Mouse (Mus musculus) gastrocnemius, adult 2 months (tissue): Measurements from ENCODE around the gene Nanp. TPM values are rescaled to one million over a fixed set of nuclear protein-coding genes. Genes with fewer than 3 reads are reported as not detected.

Experiments
- DNase-seq: peaks from one replicate; pipeline ENCODE4 v3.0.0; 2022
- H3K27ac ChIP-seq: fragments of 200-600 bp; 2 replicates; pipeline ENCODE4 v1.8.1; 2022; ENCODE audit warnings: mild to moderate bottlenecking
- H3K4me3 ChIP-seq: fragments of 200-600 bp; 2 replicates; pipeline ENCODE4 v1.8.1; 2022; ENCODE audit warnings: mild to moderate bottlenecking, moderate library complexity
- CTCF ChIP-seq: fragments of 200-600 bp; IDR thresholded peaks from 2 replicates; pipeline ENCODE4 v1.8.1; 2022; ENCODE audit warnings: antibody characterized with exemption, mild to moderate bottlenecking, moderate library complexity
- intact Hi-C: fragments of 180-260 bp; cut with DNase I; formaldehyde crosslinking; loops from one replicate; pipeline ENCODE4 v1.15.1; 2025
- total RNA-seq, 2 experiments: library from RNA; stranded (reverse); gene quantifications; 2 replicates each; pipeline ENCODE4 v1.2.3; 2021

Nanp gene
- total RNA-seq, 2 experiments from 2014 or later, result 2.6 to 3.8 TPM

DNA sequence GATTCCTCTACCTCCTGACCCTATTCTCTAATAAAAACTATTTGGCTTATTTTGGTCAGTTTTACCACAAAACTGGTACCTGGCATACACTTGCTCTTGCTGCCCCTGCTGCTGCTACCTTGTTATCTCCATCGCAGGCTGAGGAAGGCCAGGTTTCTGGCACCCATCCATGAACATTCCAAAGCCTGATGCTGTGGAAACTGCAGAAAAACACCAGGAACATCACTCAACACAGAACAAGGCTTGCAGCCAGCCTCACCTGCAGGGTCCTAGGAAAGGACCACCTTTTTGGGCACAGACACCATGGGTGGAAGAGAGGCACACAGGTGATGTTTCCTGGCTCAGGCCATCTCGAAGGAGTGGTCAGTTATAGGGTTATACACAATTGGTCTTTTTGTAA is 48.7 kb downstream of the Nanp start:
- intact Hi-C loops, result no loop called here
- no peak overlapping the region for H3K27ac ChIP-seq
- no peak for TF ChIP-seq CTCF
- no peak for DNase-seq
- H3K4me3 ChIP-seq, result no peak overlapping the region

DNA sequence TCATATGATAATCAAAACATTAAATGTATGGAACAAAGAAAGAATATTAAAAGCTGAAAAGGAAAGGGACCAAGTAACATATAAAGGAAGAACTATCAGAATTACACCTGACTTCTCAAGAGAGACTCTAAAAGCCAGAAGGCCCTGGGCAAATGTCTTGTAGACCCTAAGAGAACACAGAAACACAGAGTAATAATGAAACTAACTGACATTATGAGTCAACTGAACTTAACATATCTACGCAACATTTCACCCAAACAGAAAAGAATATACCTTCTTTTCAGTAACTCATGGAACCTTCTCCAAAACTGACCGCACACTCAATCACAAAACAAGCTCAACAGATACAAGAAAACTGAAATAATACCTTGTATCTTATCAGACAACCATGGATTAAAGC is 53.8 kb downstream of the Nanp start:
- no peak for TF ChIP-seq CTCF
- Histone ChIP-seq H3K27ac (no peak overlapping the region), H3K4me3 (no peak overlapping the region)
- intact Hi-C loops, result no loop called here
- no peak for DNase-seq

DNA sequence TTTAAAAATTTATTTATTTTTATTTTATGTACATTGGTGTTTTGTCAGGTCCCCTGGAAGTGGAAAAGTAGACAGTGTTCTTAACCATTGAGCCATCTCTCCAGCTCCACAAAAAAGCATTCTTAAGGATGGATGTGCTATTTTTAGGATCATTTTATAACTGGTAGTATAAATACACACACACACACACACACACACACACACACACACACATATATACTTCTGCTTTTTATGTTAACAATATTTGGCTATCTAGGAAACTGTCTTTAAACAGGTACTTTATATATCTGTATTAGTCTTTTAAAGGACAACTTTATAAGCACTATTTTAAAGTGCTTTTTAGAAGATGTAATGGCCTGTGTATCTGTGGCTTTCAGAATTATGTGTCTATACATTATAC is 57.1 kb downstream of the Nanp start:
- TF ChIP-seq CTCF, result no peak
- Histone ChIP-seq H3K4me3 (no peak overlapping the region), H3K27ac (no peak overlapping the region)
- intact Hi-C loops, result no loop called here
- no peak for DNase-seq

DNA sequence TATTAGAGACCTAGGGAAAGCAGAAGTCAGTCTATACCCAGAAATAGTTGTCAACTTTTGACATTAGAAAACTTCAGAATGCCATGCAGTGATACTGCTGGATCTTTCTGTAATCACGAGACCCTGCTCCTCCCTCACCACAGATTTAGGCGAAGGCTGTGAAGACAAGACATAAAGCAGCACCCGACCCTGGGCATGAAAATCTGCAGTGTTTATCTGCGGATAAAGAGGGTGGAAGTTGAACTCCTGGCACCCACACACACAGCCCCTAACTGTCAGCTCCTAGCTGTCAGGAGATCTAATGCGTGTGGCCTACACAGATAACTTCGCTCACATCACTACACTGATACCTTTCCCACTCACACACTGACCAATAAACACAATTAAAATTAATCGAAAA is 57.7 kb downstream of the Nanp start:
- Histone ChIP-seq H3K27ac (no peak overlapping the region), H3K4me3 (no peak overlapping the region)
- intact Hi-C loops, result no loop called here
- no peak for TF ChIP-seq CTCF
- no peak for DNase-seq

DNA sequence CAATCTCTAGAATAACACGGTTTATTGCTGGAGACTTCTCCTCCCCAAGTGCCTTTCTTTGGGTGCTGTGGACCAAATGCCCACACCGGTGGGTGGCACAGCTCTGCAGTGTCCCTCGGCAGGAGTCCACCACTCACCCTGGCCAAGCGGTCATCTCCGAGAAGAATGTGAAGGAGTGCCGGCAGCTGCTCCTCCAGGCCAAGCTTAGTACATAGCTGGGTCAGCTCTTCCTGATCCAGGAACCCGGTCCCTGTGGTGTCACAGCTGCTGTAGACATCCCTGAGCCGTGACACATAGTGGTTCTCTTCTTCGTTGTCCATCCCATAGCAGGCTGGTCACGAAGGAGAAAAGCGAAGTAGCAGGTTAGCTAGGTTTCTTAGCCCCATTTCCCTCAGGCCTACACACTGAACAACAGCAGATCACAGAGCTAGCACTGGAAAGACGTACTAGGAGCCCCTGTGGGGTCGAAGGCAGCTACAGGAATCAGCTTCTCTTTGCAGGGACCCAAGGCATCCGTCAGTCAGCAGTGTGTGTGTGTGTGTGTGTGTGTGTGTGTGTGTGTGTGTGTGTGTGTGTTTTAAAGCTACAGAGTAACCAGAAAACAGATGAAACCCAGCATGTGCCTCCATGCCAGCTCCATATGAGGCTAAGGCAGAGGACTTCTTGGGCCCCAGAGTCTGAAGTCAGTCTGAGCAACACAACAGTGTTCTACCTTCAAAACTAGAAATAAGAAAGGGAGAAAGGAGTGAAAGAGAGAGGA is 59.2 kb downstream of the Nanp start:
- no peak overlapping the region for H3K4me3 ChIP-seq
- intact Hi-C loops, result no loop called here
- TF ChIP-seq CTCF, result no peak
- no peak for DNase-seq
- no peak overlapping the region for H3K27ac ChIP-seq

Other genes with a start within 250 kb of the Nanp start
- gene Abhd12, start 134.7 kb downstream of the Nanp start, total RNA-seq, result 10 to 100 TPM; 24.3 to 25.4 TPM
- 1 to 10 TPM; 2.2 to 2.4 TPM for gene Gins1, start 134.0 kb downstream of the Nanp start, total RNA-seq
- under 1 TPM; 0.50 to 0.51 TPM for gene Ninl, start within 50 bp of the Nanp start, total RNA-seq
- gene Gm14151, start 53.0 kb upstream of the Nanp start, total RNA-seq, result not detected
- not detected for gene Gm14147, start 58.8 kb upstream of the Nanp start, total RNA-seq